Mouse (Mus musculus) kidney, adult 9 months (tissue): Measurements from ENCODE around the gene Foxc2.
A peak's percentile ranks its signal among the peaks of the same experiment; 100 is the strongest.

ENCODE experiments used
- DNase-seq: peaks from one replicate; pipeline ENCODE4 v3.0.0; 2022

Gene Foxc2

DNA sequence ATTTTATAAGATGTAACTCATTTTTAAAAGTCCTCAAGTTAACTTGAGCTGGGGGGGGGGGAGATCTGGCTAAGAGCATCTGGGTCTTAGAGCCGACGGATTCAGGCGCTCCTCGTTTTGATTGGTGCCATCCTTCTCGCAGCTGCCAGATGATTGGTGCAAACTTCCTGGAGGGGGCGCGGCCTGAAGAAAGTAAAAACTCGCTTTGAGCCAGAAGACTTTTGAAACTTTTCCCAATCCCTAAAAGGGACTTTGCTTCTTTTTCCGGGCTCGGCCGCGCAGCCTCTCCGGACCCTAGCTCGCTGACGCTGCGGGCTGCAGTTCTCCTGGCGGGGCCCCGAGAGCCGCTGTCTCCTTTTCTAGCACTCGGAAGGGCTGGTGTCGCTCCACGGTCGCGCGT is at the start of gene Foxc2:
Foxc2 (plus strand) TSS at position 224 of the 400 bp plus-strand sequence.
- peak; percentile 93 for DNase-seq

DNA sequence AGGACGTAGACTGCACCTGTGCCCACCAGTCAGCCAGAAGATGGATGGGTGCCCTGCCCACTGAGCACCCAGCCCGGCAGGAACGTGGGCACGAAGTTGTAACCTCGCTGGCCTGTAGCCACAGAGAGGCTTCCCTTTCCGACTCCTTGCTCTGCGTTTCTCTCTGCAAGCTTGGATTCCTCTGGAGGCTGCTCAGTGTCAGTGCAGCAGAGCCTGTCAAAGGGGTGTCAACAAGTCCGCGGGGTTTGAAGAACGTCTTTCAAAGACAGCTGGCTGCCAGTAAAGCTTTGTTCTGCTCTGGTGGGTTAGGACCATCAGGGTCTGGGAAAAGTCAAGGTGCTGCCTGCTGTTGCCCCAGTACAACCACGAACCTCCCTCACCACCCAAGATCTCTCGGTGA is 44.5 kb upstream of the Foxc2 start:
- no peak for DNase-seq

DNA sequence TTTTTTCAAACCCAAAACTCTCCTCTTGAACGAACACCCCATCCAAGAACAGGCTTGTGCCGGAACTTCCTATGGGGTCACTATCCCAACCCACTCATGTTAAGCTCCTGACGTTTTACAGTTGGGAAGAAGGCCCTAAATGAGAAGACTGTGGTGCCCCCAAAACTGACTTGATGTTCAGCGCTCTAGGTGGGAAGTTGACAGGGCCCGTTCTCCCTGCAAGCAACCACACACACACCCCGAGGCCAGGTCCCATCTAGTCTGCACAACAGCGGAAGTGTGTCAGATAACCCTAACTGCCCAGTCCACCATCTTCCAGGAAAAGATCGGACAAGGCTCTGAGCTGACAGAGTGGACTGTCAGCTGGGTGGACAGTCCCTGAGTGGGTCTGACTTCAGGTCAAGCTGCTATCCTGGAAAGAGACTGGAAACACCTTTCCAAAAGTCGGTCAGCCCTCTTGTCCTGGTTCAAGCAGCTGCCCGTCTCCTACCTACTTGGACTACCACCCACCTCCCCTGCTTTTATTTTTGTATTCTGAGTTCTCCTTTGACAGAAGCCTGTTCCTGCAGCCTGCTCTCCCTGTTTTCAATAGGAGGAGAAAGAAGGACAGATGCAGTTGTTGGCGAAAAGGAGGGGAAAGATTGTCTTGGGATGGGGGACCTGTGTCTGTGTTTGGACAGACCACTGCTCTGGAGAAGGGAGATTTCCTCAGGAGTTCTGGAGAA is 43.4 kb upstream of the Foxc2 start:
- no peak for DNase-seq

DNA sequence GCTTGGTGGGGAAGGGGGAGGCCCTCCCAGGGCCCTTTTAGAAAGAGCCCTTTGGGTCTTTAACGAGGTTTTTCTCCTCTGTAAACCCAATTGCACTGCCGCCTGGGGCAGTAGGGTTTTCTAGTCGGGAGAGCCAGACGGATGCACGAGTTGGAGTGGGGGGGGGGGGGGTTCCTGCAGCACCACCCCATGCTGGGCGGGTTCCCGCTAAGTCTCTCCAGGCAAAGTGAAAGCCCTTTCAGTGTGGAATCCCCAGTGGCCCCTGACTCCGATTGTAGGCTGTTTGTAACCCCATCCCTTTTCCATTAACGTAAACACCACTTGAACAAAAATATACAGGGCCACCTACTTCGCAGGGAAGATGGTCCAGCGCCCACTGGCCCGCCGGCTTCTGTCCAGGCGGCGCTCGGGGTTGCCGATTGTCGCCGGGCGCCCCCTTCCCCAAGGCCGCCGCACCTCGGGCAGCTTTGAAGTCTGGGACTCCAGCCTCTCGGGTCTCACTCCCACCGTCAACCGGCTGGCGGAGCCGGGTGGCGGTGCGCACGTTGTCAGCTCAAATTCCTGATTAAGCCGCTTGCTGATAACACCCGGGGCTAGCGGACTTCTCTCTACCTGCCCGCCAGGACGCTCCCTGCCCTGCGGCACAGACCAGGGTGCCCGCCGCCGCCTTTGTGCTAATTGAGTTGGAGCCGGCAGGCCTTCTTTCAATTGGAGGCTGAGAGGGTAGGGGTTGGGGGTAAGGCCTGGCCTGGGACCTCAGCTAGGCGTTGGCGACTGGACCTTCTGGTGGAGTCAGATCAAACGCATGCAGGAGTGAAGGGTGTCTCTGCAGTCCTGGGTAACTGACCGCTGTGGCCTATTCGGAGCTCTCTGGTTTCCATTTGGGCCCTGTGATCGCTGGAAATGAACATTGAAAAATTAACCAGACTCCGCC is 42.5 kb upstream of the Foxc2 start:
- DNase-seq, result no peak

DNA sequence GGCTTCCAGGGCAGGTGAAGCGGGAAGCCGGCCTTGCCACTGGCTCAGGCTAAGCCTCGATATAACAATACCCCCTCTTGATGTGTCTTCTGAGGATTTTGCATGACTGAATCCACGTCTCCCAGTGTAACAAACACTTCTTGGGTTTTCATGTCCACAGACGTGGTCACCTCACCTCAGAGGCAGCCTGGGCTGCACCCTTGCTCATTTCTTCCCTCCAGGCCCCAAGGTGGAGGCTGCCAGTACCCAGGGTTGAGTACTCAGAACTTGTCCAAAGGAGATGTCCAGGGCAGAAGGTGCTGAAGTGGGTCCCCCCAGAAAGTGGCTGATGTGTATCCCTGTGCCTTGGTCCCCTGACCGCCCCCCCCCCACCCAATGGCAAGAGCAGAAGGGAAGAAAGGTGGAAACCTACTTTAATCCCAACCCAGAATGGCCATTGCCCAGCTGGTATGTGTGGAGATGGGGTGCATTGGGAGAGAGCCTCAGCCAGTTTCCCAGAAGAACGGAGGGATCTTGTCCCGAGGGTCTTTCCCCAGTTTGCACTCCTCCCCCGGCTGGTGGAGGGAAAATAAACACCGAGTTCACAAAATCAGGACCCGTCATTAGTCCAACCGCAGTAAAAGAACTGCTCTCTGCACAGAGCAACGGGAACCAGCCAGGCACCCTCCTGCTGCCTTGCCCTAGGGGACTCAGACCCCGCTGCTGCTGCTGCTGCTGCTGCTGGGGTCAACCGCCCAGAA is 41.7 kb upstream of the Foxc2 start:
- no peak for DNase-seq

DNA sequence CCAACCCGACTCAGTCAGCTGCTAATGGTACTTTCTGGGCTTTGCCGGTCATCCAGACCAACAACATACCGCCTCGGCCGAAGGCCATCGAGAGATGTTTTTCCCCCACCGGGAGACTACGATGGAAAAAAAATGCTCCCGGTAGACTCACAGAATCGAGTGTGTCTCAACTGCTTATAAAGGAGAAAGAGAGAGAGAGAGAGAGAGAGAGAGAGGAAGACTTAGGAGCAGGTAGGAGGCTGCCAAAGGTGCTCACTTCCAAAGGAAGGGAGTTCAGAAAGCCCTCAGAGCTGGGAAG is 41.2 kb upstream of the Foxc2 start:
- no peak for DNase-seq

DNA sequence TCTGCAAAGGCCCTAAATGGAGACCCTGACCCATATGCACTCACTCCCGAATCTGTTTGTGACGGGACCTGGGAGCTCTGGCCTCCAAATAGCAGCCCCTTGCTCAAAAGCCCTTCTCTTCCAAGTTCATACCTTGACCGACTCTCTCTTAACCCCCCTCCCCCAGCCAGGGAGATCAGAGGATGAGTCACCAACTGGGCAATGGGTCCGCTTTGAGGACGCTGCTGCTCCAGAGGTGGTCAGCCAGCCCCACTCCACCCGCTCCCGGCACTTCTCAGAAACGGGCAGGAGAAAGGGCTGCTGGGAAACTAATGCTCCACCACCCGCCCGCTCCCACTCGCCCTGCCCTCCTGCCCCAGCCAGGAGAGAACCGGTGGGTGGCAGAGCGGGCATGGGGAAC is 40.0 kb upstream of the Foxc2 start:
- DNase-seq, result no peak

DNA sequence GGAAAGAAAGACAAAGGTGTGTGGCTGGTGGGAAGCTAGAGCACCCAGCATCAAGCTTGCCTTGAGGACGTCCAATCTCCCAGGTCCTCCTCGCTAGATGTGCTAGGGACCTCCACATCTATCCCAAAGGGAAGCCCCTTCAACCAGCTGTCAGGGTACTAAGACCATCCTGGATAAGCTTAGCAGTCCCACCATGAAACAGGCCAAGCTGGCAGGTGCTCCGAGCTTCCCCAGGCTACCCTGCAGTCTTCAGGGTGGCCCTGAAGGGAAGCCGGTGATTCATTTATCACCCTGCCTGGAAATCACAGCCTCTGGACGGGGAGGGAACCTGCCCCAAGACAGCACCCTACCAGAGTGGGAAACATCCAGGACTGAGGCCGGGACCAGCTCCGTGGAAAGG is 39.4 kb upstream of the Foxc2 start:
- no peak for DNase-seq

DNA sequence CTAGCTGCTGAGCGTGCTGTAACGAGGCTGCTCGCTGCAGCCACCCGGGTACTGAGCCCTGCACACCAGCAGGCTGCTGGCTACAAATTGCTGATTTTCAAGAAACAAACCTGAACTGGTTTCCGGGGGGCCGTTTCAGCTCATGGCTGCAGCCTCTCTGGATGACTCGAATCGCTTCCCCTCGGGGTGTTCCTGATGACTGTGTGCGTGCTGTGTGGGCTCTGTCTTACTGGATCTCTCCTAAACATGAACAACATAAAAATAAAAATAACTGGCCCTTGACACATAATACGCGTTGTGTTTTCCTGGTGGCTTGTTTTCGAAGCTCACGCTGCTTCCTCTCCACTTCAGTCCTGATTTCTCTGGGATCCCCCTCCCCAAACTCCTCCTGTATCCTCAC is 37.2 kb upstream of the Foxc2 start:
- no peak for DNase-seq

DNA sequence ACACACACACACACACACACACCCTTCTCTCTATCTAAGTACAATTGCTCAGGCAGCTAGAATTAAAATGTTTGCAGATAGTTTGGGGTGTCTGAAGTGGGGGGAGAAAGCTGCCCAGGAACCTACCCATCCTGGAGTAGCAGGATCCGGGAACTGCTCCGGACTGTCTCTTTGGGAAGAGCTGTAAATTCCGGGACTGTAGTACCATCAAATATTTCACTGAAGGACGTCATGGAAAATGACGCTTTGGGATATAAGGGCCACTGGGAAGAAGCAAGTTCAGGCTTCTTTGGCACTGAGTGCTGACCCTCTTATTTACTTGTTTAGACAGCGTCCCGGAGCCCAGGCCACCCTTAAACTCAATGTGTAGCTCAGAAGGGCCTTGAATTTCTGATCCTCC is 36.8 kb upstream of the Foxc2 start:
- no peak for DNase-seq

DNA sequence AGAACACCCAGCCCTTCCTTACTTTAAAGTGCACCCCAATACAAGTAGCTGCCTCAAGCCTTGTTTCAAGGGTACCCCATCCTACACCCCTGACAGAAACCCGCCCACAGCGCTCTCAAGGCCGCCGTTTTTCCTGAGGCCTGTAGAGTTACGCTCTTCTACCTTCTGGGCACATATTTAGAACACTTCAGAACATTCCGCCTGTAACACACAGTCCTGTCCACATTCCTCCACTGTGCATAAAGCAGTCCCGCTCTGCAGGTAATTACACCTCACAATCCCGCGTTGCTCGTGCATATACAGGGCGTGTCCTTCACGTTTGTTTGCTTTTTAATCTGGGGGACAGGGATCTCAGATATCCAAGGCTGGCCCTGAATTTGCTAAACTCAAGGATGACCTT is 36.0 kb upstream of the Foxc2 start:
- no peak for DNase-seq

DNA sequence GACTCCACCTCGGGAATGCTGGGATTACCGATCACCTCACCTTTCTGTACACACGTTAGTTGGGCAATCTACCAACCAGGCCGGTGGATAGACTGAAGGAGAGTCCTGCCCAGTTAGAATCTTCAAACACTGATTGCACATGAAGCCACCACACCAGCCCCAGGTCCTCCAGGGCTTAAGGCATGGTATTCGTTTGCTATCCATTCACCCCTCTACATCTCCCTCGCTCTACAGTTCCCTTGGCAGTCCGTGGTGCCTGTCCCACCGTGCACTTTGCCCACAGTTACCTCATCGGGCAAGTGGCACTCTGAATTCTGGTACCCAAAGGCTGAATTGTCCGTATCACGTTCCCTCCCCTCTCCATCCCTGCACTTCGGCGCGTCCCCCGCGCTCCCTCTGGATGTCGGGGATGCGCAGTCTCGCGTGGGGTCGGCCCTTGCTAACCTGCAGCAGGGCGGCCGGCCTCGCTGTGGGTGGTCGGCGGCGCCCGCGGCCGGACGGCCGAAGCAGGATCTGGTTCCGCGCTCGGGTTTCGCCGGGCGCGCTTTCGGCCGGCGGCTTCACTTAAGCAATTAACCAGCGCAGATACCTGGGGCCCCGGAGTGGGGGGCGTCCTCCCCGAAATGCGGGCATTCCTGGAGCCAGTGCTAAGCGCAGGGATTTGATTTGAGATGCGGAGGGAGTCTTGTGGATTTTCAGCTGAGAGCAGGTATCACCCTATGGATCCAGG is 35.4 kb upstream of the Foxc2 start:
- no peak for DNase-seq

DNA sequence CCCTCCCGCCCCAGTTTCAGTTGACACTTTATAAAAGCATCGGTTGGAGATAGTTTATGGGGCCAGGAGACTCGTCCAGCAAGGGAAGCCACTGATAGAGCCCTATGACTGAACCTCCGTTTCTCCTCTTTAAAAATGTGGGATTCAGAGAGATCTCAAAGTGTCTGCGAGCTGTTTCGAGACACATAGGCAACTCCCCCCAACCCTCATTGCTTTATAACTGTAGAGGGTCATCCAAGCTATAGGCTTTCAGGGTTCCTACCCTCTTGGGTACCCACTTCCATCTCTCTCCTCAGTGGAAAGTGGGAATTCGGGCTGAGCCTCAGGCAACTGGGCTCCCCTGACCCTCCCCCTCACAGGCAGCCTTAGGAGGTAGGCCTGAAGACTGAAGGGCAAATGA is 34.6 kb upstream of the Foxc2 start:
- DNase-seq, result no peak

DNA sequence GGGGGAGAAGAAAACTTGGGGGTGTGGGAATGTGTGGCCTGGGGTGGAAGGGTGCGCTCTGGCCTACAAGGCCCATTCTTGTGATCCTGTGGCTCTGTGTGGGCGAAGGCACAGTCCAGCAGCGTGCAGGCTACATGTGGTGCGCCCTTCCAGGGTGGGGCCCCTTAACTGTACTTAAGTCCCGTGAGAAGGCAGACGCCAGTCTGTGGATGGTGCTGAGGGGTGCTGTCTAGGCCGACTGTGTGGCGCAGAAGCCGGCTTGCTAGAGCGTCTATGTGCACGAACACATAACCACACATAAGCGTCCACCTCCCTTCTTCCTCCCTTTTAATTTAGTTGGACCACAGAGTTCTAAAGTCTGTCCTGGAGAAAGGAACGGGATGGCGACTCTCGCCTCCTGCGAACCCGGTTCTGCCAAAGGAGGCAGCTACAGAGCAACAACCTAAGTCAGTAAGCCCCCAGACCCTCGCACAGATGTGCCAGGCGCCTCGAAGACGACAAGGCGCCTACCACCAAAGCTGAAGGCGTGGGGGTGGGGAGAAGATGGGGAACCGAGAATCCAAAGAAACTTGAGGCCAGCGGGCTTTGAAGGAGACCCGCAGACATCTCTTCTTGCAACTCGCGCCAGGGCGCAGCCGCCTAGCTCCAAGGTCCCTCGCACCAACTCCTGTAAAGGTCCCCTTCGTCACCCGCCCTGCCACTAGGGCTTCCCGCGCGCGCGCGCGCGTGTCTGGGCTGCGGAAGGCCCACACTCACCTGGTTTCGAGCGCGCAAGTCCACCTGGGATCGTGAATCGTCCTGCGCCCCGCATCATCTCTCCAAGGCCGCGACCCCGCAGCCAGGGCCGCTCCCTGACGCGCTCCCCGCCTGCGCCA is 33.5 kb upstream of the Foxc2 start:
- no peak for DNase-seq

DNA sequence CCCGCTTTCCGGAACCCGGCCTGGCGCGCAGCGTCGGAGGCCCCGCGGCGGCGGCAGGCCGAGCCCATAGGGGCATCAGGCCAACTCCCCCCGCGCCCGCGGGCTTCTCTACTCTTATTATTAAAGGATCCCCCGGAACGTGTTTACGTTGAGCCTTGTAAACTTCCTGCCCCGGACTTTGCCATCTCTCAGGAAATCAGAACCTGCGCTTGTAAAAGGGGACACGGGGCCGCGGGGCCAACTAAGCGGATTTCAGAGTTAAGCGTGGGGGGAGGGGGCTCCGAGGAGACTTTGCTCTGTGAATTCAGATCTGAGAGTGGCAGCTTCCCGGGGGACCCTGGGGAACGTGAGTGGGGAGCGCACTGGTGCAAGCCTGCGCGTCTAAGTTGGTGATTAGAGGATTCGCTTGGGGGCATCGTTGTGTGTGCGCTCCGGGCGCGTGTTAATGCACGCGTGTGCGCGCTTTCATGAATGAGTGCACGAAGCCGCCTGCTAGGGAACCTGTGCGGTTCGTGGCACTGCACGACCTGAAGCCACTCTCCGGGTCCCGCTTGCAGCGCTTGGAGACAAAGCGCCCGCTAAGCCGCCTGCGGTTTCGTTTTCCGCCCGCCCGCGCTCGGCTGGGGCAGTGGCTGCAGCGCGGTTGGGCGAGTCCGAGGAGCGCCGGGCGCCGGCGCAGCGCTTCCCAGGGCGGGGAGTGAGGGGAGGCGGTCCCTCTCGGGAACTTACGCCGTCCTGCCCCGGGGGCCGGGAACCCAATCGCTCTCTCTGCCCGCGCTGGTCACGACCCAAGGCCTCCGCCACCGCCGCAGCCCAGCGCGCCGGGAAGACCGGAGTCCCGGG is 32.7 kb upstream of the Foxc2 start:
- DNase-seq, result peak; percentile 54

DNA sequence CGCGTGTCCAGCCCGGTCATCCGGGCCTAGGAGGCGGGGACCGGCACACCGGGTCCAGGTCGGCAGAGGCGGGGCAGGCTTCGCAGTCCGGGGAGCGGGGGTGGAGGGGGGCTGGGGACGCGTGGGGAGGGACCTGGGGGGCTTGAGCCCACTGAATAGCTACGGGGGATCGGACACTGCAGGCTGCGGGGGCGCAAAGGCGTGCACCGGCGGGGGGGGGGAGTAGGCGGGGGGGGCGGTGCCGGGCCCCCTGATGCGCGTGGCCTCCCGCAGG is 32.1 kb upstream of the Foxc2 start:
- DNase-seq, result no peak

DNA sequence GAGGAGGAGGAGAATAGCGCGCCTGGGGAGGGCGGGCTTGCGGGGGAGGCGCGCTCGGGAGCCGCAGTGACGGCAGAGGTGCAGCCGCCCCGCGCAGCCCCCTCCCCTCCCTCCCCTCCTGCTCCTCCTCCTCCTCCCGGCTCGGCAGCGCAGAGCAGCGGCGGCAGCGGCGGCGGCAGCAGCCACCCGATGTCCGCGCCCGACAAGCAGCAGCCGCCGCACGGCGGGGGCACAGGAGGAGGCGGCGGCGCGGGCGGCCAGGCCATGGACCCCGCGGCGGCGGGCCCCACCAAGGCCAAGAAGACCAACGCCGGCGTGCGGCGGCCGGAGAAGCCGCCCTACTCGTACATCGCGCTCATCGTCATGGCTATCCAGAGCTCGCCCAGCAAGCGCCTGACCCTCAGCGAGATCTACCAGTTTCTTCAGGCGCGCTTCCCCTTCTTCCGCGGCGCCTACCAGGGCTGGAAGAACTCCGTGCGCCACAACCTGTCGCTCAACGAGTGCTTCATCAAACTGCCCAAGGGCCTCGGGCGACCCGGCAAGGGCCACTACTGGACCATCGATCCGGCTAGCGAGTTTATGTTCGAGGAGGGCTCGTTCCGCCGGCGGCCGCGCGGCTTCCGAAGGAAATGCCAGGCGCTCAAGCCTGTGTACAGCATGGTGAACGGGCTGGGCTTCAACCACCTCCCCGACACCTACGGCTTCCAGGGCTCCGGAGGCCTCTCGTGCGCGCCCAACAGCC is 31.6 kb upstream of the Foxc2 start, which contains the start of gene Foxf1:
Foxf1 (plus strand) TSS at position 177 of the 742 bp plus-strand sequence.
- no peak for DNase-seq

DNA sequence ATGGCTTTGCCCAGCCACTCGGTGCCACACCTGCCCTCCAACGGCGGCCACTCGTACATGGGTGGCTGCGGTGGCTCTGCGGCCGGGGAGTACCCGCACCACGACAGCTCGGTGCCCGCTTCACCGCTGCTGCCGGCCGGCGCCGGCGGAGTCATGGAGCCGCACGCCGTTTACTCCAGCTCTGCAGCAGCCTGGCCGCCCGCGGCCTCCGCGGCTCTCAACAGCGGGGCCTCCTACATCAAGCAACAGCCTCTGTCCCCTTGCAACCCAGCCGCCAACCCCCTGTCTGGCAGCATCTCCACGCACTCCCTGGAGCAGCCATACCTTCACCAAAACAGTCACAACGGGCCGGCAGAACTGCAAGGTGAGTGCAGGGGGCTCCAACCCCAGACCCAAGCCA is 31.0 kb upstream of the Foxc2 start:
- no peak for DNase-seq

DNA sequence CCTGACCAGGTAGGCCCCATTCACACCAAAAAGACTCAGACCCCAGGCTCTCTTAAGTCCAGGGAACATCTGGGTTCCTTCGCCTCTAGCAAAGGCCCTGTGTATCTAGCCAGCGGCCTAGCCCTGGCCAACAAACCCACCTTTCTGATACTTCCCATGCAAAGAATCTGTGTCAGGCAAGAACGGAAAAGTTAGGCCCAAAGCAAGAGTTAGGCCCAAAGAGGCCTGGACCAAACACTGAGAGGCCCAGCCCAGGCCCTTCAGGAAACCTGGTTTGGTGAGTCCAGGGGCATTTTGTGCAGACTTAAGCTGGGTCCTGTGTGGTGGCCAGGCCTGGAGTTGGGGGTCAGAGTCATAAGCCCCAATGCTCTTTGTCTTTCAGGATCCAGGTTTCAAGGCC is 30.4 kb upstream of the Foxc2 start:
- DNase-seq, result no peak
